Mouse (Mus musculus) liver, embryonic 14.5 days (tissue): ENCODE data around the gene Lgals2. TPM values are rescaled to one million over a fixed set of nuclear protein-coding genes. Genes with fewer than 3 reads are reported as not detected.

Experiments used
- ATAC-seq: fragments of 200-750 bp; cut with Nextera tagmentation; 2 replicates; pipeline ENCODE4 v1.8.0; 2017; ENCODE audit warnings: moderate number of reproducible peaks, mild to moderate bottlenecking, moderate library complexity; ENCODE audit not compliant: insufficient read depth
- DNase-seq, 3 experiments: peaks; one replicate each; pipeline ENCODE4 v3.0.0-alpha.2; 2012 to 2013; ENCODE audit warnings: low read depth in 3 of 3, low spot score in 3 of 3
- H3K27ac ChIP-seq: fragments of 300-500 bp; sonication (generic); 2 replicates; pipeline ENCODE4 v1.5.1; 2014; ENCODE audit warnings: moderate library complexity, mild to moderate bottlenecking, control low read depth, inconsistent platforms
- H3K27me3 ChIP-seq: fragments of 300-500 bp; sonication (generic); 2 replicates; pipeline ENCODE4 v1.6.1; 2014; ENCODE audit warnings: mild to moderate bottlenecking, low read length, moderate library complexity; ENCODE audit not compliant: control insufficient read depth, insufficient read depth
- H3K36me3 ChIP-seq: fragments of 300-500 bp; sonication (generic); replicated peaks from 2 replicates; pipeline ENCODE4 v1.6.1; 2014; ENCODE audit warnings: low read depth; ENCODE audit not compliant: control insufficient read depth, insufficient read depth
- H3K4me1 ChIP-seq, 2 experiments: fragments of 200-500 bp in 1 of 2; fragments of 300-500 bp in 1 of 2; sonication (generic) in 1 of 2; replicated peaks; 2 replicates each; pipeline ENCODE4 v1.6.1; 2012 to 2014; ENCODE audit warnings: antibody characterized with exemption in 1 of 2, inconsistent platforms in 1 of 2, low read length in 1 of 2; ENCODE audit not compliant: control insufficient read depth in 2 of 2, insufficient read depth in 2 of 2
- H3K4me2 ChIP-seq: fragments of 300-500 bp; sonication (generic); 2 replicates; pipeline ENCODE4 v1.6.1; 2014; ENCODE audit warnings: low read depth, mild to moderate bottlenecking, control low read depth, moderate library complexity
- H3K4me3 ChIP-seq, 2 experiments: fragments of 200-500 bp in 1 of 2; fragments of 300-500 bp in 1 of 2; sonication (generic) in 1 of 2; 2 replicates each; pipeline ENCODE4 v1.5.1; 2012 to 2014; ENCODE audit warnings: low read depth in 2 of 2, low read length in 2 of 2, mild to moderate bottlenecking in 2 of 2, control low read depth in 1 of 2, inconsistent platforms in 1 of 2, moderate library complexity in 1 of 2; ENCODE audit not compliant: insufficient read depth in 1 of 2
- H3K9ac ChIP-seq: fragments of 300-500 bp; sonication (generic); replicated peaks from 2 replicates; pipeline ENCODE4 v1.6.1; 2014; ENCODE audit warnings: mild to moderate bottlenecking, control low read depth, moderate library complexity
- H3K9me3 ChIP-seq: fragments of 300-500 bp; sonication (generic); 2 replicates; pipeline ENCODE4 v1.6.1; 2016; ENCODE audit warnings: low read length, mixed read lengths; ENCODE audit not compliant: control insufficient read depth
- CTCF ChIP-seq: IDR thresholded peaks from 2 replicates; pipeline ENCODE4 v1.5.1; 2016; ENCODE audit warnings: antibody characterized with exemption, low read depth, control low read depth
- EP300 ChIP-seq: IDR thresholded peaks from 2 replicates; pipeline ENCODE4 v1.6.1; 2016; ENCODE audit warnings: antibody characterized with exemption, low read depth
- WGBS: fragments of 180-500 bp; shearing (Covaris S2); extraction: QIAGEN DNeasy Blood & Tissue Kit; methylation state at CpG from one replicate; pipeline ENCODE4 v1.1.7; 2014; ENCODE audit not compliant: insufficient replicate concordance; 5-methylcytosine and 5-hydroxymethylcytosine counted together
- polyA plus RNA-seq, 2 experiments: library from polyadenylated mRNA; depleted of rRNA in 1 of 2; stranded (reverse) in 1 of 2; unstranded in 1 of 2; fragments of >200 nt; fragmentation: Nextera tagmentation in 1 of 2; extraction: Ambion mirVana in 1 of 2; gene quantifications; 2 replicates each; pipeline versions ENCODE4 v1.2.1 to v1.2.3; 2012 to 2014

Gene Lgals2
- polyA plus RNA-seq, 2 experiments, result 9.8 to 14.0 TPM

GRCm38 (mm10) chr15:78842371-78843163 lies 12.8 kb downstream of the Lgals2 start, which contains the start of gene Cdc42ep1:
Cdc42ep1 (plus strand) TSS chr15:78842624.
- peak within 1 kb of the TSS; percentile 52 to 66 for H3K4me3 ChIP-seq
- TF ChIP-seq EP300, result no peak
- TF ChIP-seq CTCF, result no peak

DNA sequence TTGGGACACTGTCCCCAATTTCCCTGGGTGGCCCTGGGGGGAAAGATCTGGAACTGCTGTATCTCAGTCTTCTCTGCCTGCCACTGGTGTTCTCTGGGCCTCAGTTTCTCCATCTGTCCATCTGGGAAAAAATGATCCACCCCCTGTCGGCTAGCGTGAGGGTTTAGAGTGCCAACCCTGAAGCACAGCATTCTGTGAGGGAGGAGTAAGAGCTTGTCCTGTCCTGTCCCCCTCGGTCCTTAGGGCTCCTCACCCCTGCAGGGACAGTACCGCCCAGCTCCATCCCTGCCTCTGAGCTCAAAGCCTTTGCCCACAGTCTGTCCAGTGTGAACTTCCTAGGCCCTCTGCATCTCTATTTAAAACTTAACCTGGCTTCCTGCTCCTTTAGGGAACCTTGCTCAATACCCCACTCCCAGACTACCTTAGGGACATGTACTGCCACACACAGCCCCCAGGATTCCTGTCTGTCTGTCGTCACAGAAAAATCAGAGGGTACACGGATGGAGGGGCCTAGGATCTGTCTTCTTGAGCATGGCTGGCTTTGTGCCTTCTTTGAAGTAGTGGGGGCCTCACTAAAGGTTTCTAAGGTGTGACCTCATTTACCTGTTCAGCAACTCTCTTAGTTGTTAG lies 14.1 kb downstream of the Lgals2 start:
- WGBS, result 62% methylated on average over 6 of the region's 6 CpGs
- Histone ChIP-seq H3K4me2 (no peak overlapping the region), H3K9ac (no peak overlapping the region), H3K27ac (no peak overlapping the region), H3K9me3 (no peaks in the 10 kb centered on the region), H3K36me3 (no peaks in the 10 kb centered on the region), H3K4me1 (peaks cover 0 to 5% of the 10 kb centered on the region in 2 experiments; a peak in 1 of 4 replicates), H3K27me3 (peaks cover 42% of the 10 kb centered on the region), H3K4me3 (no peak overlapping the region)
- ATAC-seq (no peak), DNase-seq (no peak)
- TF ChIP-seq CTCF (no peak), EP300 (no peak)

More at GRCm38 (mm10) chr15:78842371-78843163, 12.8 kb downstream of the Lgals2 start, which contains the start of gene Cdc42ep1:
- no peak within 1 kb of the TSS for H3K27ac ChIP-seq
- no peak for DNase-seq
- peak; percentile 54 for ATAC-seq
- peaks cover 0 to 5% of the 10 kb centered on the region in 2 experiments; a peak in 1 of 4 replicates for H3K4me1 ChIP-seq
- peak within 1 kb of the TSS; percentile 53 for H3K9ac ChIP-seq
- 1% methylated on average over 86 of the region's 86 CpGs for WGBS
- no peaks in the 10 kb centered on the region for H3K9me3 ChIP-seq
- no peaks in the 10 kb centered on the region for H3K36me3 ChIP-seq
- peaks cover 42% of the 10 kb centered on the region for H3K27me3 ChIP-seq
- H3K4me2 ChIP-seq, result peak within 1 kb of the TSS; percentile 25

DNA sequence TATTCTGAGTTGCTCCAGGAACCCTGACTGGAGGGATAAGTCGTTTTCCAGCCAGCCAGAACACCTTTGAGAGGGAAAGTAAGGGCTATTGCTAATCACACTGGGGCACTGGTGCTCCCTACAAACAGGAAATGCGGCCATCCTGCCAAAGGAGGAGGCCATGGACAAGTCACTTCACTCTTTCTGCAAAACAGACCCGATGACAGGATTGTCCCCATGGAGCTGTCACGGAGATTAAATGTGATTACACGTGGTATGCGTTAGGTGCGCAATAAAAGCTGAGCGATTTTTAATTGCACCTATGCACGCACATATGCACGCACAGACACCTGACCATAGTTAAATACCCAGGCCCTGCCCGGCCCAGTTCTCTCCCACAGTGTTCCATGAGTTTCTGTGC lies 14.6 kb downstream of the Lgals2 start:
- Histone ChIP-seq H3K9ac (no peak overlapping the region), H3K4me3 (no peak overlapping the region), H3K36me3 (no peaks in the 10 kb centered on the region), H3K4me2 (no peak overlapping the region), H3K27me3 (peaks cover 42% of the 10 kb centered on the region), H3K4me1 (peaks cover under 1 to 6% of the 10 kb centered on the region in 2 experiments; a peak in 2 of 4 replicates), H3K9me3 (no peaks in the 10 kb centered on the region), H3K27ac (no peak overlapping the region)
- 55% methylated on average over 11 of the region's 11 CpGs for WGBS
- ATAC-seq (no peak), DNase-seq (no peak)
- TF ChIP-seq EP300 (no peak), CTCF (no peak)

DNA sequence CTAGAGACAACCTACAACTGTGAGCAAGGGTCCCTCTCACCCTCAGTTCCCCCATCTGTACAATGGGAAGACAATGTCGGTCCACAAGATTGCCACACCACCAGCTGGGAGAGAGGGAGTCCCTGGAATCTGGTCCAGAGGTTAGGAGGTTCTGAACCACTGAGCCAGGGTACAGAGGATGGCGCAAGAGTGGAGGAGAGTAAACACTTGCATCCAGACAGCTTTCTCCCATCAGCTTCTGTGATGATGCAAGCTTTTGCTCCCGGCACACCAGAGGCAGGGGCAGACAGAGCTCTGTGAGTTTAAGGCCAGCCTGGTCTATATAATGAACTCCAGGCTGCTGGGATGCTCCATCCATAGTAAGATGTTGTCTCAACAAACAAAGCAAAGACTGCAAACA lies 15.1 kb downstream of the Lgals2 start:
- no peaks in the 10 kb centered on the region for H3K9me3 ChIP-seq
- no peaks in the 10 kb centered on the region for H3K36me3 ChIP-seq
- peaks cover 6% of the 10 kb centered on the region in 2 experiments; a peak in 3 of 4 replicates for H3K4me1 ChIP-seq
- peaks cover 42% of the 10 kb centered on the region for H3K27me3 ChIP-seq
- no peak overlapping the region for H3K4me3 ChIP-seq
- no peak overlapping the region for H3K27ac ChIP-seq
- peak in 1 of 3 experiments; percentile 37 for DNase-seq
- ATAC-seq, result peak; percentile 52
- WGBS, result 51% methylated on average over 3 of the region's 3 CpGs
- TF ChIP-seq CTCF (no peak), EP300 (no peak)
- H3K9ac ChIP-seq, result no peak overlapping the region
- H3K4me2 ChIP-seq, result no peak overlapping the region

DNA sequence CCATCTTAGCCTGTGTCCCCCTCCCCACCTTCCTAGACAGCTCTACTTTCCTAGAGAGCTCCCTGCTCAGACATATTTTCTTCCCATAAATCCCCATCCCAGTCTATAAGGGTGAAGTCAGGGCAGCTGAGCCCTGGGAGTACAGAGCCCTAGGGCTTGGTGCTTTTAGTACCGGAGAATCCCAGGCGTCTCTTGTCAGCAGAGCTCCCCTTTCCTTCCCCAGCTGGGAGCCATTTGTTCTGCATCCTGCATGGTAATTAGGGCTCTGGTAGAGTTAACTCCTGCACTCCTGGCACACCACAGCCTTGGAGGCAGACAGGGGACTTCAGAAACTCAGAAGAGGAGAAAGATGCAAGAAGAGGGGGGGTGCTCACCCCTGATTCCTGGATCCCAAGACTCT lies 15.6 kb downstream of the Lgals2 start:
- Histone ChIP-seq H3K9me3 (no peaks in the 10 kb centered on the region), H3K27me3 (peaks cover 39% of the 10 kb centered on the region), H3K9ac (no peak overlapping the region), H3K4me2 (no peak overlapping the region), H3K4me1 (peaks cover 9 to 11% of the 10 kb centered on the region in 2 experiments), H3K4me3 (no peak overlapping the region), H3K36me3 (no peaks in the 10 kb centered on the region), H3K27ac (no peak overlapping the region)
- no peak for TF ChIP-seq CTCF
- no peak for TF ChIP-seq EP300
- DNase-seq (no peak), ATAC-seq (no peak)
- WGBS, result 36% methylated on average over 2 of the region's 2 CpGs
